Mouse (Mus musculus) MEL (cell line): Measurements from ENCODE around the gene Ctnnbip1. TPM values are rescaled to one million over a fixed set of nuclear protein-coding genes. Genes with fewer than 3 reads are reported as not detected.

ENCODE experiments used
- DNase-seq: peaks from one replicate; pipeline ENCODE4 v3.0.0; 2011; ENCODE audit warnings: low read depth, low spot score
- H3K27ac ChIP-seq: 2 replicates; pipeline ENCODE4 v1.5.1; 2012; ENCODE audit warnings: low read depth, mild to moderate bottlenecking, control low read depth, low read length, moderate library complexity; ENCODE audit not compliant: control insufficient read depth
- H3K27me3 ChIP-seq, 2 experiments: fragments of 150-350 bp in 1 of 2; sonication (generic) in 1 of 2; 2 replicates each; pipeline ENCODE4 v1.6.1; 2012; ENCODE audit warnings: low read length in 2 of 2, mild to moderate bottlenecking in 2 of 2, improper control_type of control experiment in 1 of 2, moderate library complexity in 1 of 2; ENCODE audit not compliant: insufficient read depth in 2 of 2, control insufficient read depth in 1 of 2
- H3K36me3 ChIP-seq, 2 experiments: 2 replicates each; pipeline ENCODE4 v1.6.1; 2012 to 2014; ENCODE audit warnings: low read length in 2 of 2, improper control_type of control experiment in 1 of 2, inconsistent platforms in 1 of 2, mild to moderate bottlenecking in 1 of 2; ENCODE audit not compliant: insufficient read depth in 2 of 2, control insufficient read depth in 1 of 2
- H3K4me1 ChIP-seq, 2 experiments: fragments of 150-350 bp in 1 of 2; sonication (generic) in 1 of 2; 2 replicates each; pipeline ENCODE4 v1.6.1; 2012; ENCODE audit warnings: low read length in 2 of 2, improper control_type of control experiment in 1 of 2, mild to moderate bottlenecking in 1 of 2; ENCODE audit not compliant: insufficient read depth in 2 of 2, control insufficient read depth in 1 of 2
- H3K4me3 ChIP-seq, 2 experiments: fragments of 150-350 bp in 1 of 2; sonication (generic) in 1 of 2; 2 replicates each; pipeline ENCODE4 v1.5.1; 2012; ENCODE audit warnings: low read depth in 2 of 2, low read length in 2 of 2, mild to moderate bottlenecking in 2 of 2, moderate library complexity in 2 of 2, control low read depth in 1 of 2, improper control_type of control experiment in 1 of 2; ENCODE audit not compliant: control insufficient read depth in 1 of 2, insufficient read depth in 1 of 2
- H3K79me2 ChIP-seq: 2 replicates; pipeline ENCODE4 v1.6.1; 2012; ENCODE audit warnings: mild to moderate bottlenecking, low read length, moderate library complexity; ENCODE audit not compliant: control insufficient read depth, poor library complexity, insufficient read depth
- H3K9ac ChIP-seq: 2 replicates; pipeline ENCODE4 v1.6.1; 2012; ENCODE audit warnings: low read depth, mild to moderate bottlenecking, control low read depth, low read length, moderate library complexity; ENCODE audit not compliant: control insufficient read depth, poor library complexity, severe bottlenecking
- H3K9me3 ChIP-seq: fragments of 150-350 bp; sonication (generic); replicated peaks from 2 replicates; pipeline ENCODE4 v1.6.1; 2012; ENCODE audit warnings: mild to moderate bottlenecking, low read length, improper control_type of control experiment, moderate library complexity; ENCODE audit not compliant: insufficient read depth
- CTCF ChIP-seq, 3 experiments: IDR thresholded peaks in 2 of 3; conservative IDR thresholded peaks in 1 of 3; 2 replicates each; pipeline ENCODE4 v1.5.1; 2011 to 2012; ENCODE audit warnings: low read length in 3 of 3, low read depth in 2 of 3, mild to moderate bottlenecking in 2 of 3, improper control_type of control experiment in 1 of 3, inconsistent platforms in 1 of 3, mixed read lengths in 1 of 3, moderate library complexity in 1 of 3; ENCODE audit not compliant: control insufficient read depth in 1 of 3, insufficient read depth in 1 of 3, poor library complexity in 1 of 3, severe bottlenecking in 1 of 3
- E2F4 ChIP-seq: IDR thresholded peaks from 2 replicates; pipeline ENCODE4 v1.6.1; 2011; ENCODE audit warnings: low read depth, low read length, improper control_type of control experiment, borderline replicate concordance
- ELF1 ChIP-seq: IDR thresholded peaks from 2 replicates; pipeline ENCODE4 v1.6.1; 2014; ENCODE audit warnings: low read depth, mild to moderate bottlenecking, inconsistent platforms, low read length, improper control_type of control experiment, moderate library complexity
- GATA1 ChIP-seq: IDR thresholded peaks from 2 replicates; pipeline ENCODE4 v1.6.1; 2011; ENCODE audit warnings: low read depth, low read length, improper control_type of control experiment
- HCFC1 ChIP-seq: IDR thresholded peaks from 2 replicates; pipeline ENCODE4 v1.6.1; 2012; ENCODE audit warnings: low read depth, mild to moderate bottlenecking, inconsistent platforms, low read length, improper control_type of control experiment, moderate library complexity
- KAT2A ChIP-seq: conservative IDR thresholded peaks from 2 replicates; pipeline ENCODE4 v1.6.1; 2012; ENCODE audit warnings: low read depth, low read length, improper control_type of control experiment, inconsistent platforms
- MAFK ChIP-seq: IDR thresholded peaks from 2 replicates; pipeline ENCODE4 v1.6.1; 2011; ENCODE audit warnings: low read depth, mild to moderate bottlenecking, low read length, improper control_type of control experiment, borderline replicate concordance
- MAX ChIP-seq: IDR thresholded peaks from 2 replicates; pipeline ENCODE4 v1.6.1; 2011; ENCODE audit warnings: low read length, improper control_type of control experiment
- MYB ChIP-seq: IDR thresholded peaks from 2 replicates; pipeline ENCODE4 v1.6.1; 2011; ENCODE audit warnings: mild to moderate bottlenecking, low read depth, low read length, improper control_type of control experiment
- MYC ChIP-seq: IDR thresholded peaks from 2 replicates; pipeline ENCODE4 v1.6.1; 2011; ENCODE audit warnings: low read depth, mild to moderate bottlenecking, low read length, improper control_type of control experiment, moderate library complexity
- NRF1 ChIP-seq: IDR thresholded peaks from 2 replicates; pipeline ENCODE4 v1.6.1; 2014; ENCODE audit warnings: low read depth, mild to moderate bottlenecking, inconsistent platforms, low read length, improper control_type of control experiment, moderate library complexity; ENCODE audit not compliant: poor library complexity, insufficient read depth, severe bottlenecking
- POLR2A ChIP-seq, 2 experiments: IDR thresholded peaks; 2 replicates each; pipeline ENCODE4 v1.6.1; 2011 to 2012; ENCODE audit warnings: low read length in 2 of 2, mild to moderate bottlenecking in 2 of 2, control low read depth in 1 of 2, improper control_type of control experiment in 1 of 2, low read depth in 1 of 2, moderate library complexity in 1 of 2; ENCODE audit not compliant: control insufficient read depth in 1 of 2, insufficient read depth in 1 of 2, poor library complexity in 1 of 2
- POLR2AphosphoS2 ChIP-seq: IDR thresholded peaks from 2 replicates; pipeline ENCODE4 v1.6.1; 2011; ENCODE audit warnings: low read length, improper control_type of control experiment
- POLR2AphosphoS5 ChIP-seq: IDR thresholded peaks from 2 replicates; pipeline ENCODE4 v1.6.1; 2012; ENCODE audit warnings: low read depth, borderline replicate concordance, mild to moderate bottlenecking, inconsistent platforms, low read length, moderate library complexity, mixed read lengths
- RCOR1 ChIP-seq: IDR thresholded peaks from 2 replicates; pipeline ENCODE4 v1.6.1; 2012; ENCODE audit warnings: low read depth, mild to moderate bottlenecking, inconsistent platforms, low read length, improper control_type of control experiment
- SIN3A ChIP-seq: IDR thresholded peaks from 2 replicates; pipeline ENCODE4 v1.6.1; 2012; ENCODE audit warnings: low read length, improper control_type of control experiment, inconsistent platforms
- SMC3 ChIP-seq: IDR thresholded peaks from 2 replicates; pipeline ENCODE4 v1.6.1; 2011; ENCODE audit warnings: low read depth, low read length, improper control_type of control experiment
- TAL1 ChIP-seq: IDR thresholded peaks from 2 replicates; pipeline ENCODE4 v1.6.1; 2012; ENCODE audit warnings: mild to moderate bottlenecking, inconsistent platforms, low read length, moderate library complexity, mixed read lengths
- UBTF ChIP-seq: IDR thresholded peaks from 2 replicates; pipeline ENCODE4 v1.6.1; 2012; ENCODE audit warnings: low read depth, mild to moderate bottlenecking, inconsistent platforms, low read length, improper control_type of control experiment, moderate library complexity, borderline replicate concordance; ENCODE audit not compliant: insufficient read depth
- USF1 ChIP-seq: IDR thresholded peaks from 2 replicates; pipeline ENCODE4 v1.6.1; 2014; ENCODE audit warnings: low read depth, mild to moderate bottlenecking, inconsistent platforms, low read length, improper control_type of control experiment, moderate library complexity
- ZC3H11A ChIP-seq: IDR thresholded peaks from 2 replicates; pipeline ENCODE4 v1.6.1; 2012; ENCODE audit warnings: low read depth, mild to moderate bottlenecking, inconsistent platforms, low read length, improper control_type of control experiment
- ZMIZ1 ChIP-seq: IDR thresholded peaks from 2 replicates; pipeline ENCODE4 v1.6.1; 2012; ENCODE audit warnings: low read depth, mild to moderate bottlenecking, inconsistent platforms, low read length, improper control_type of control experiment, moderate library complexity
- ZNF384 ChIP-seq: IDR thresholded peaks from 2 replicates; pipeline ENCODE4 v1.6.1; 2012; ENCODE audit warnings: low read depth, mild to moderate bottlenecking, inconsistent platforms, low read length, improper control_type of control experiment
- polyA plus RNA-seq, 2 experiments: library from polyadenylated mRNA; stranded (reverse) in 1 of 2; unstranded in 1 of 2; fragments of >175 nt in 1 of 2; fragments of >200 nt in 1 of 2; gene quantifications; 2 replicates each; pipeline versions ENCODE4 v1.2.1 to v1.2.4; 2012; ENCODE audit warnings: low replicate concordance in 2 of 2, low read depth in 1 of 2; ENCODE audit not compliant: insufficient read length in 2 of 2, insufficient read depth in 1 of 2, missing spikeins in 1 of 2
- total RNA-seq: library from RNA; depleted of rRNA; stranded (reverse); fragments of 300-350 nt; gene quantifications from 2 replicates; pipeline ENCODE4 v1.2.3, GENCODE M21; 2012

Ctnnbip1 gene
- total and polyA plus RNA-seq, 3 experiments = 12.7 to 20.2 TPM; not detected in 1

GRCm38 (mm10) chr4:149526330-149526729 is 8.3 kb downstream of the Ctnnbip1 start:
- H3K79me2 ChIP-seq = no peaks in the 10 kb centered on the region
- no peaks in the 10 kb centered on the region for H3K36me3 ChIP-seq
- no peak overlapping the region for H3K27ac ChIP-seq
- no peak overlapping the region for H3K4me3 ChIP-seq
- H3K9me3 ChIP-seq = no peaks in the 10 kb centered on the region
- no peaks in the 10 kb centered on the region for H3K27me3 ChIP-seq
- H3K9ac ChIP-seq = no peak overlapping the region
- TF ChIP-seq KAT2A (no peak), TAL1 (no peak), MYC (no peak), RCOR1 (no peak), UBTF (no peak), ZMIZ1 (no peak), ZNF384 (no peak), MYB (no peak), USF1 (no peak), GATA1 (no peak), ZC3H11A (no peak), MAFK (no peak), ELF1 (no peak), POLR2AphosphoS5 (no peak), E2F4 (no peak), POLR2AphosphoS2 (no peak), CTCF (IDR thresholded peaks at IDR 0.05 in 2 of 3, conservative IDR thresholded peaks at IDR 0.05 in 1 of 3; ENCODE audit: control insufficient read depth in 1 of 3, insufficient read depth in 1 of 3, low read depth in 2 of 3, low read length in 3 of 3, poor library complexity in 1 of 3, severe bottlenecking in 1 of 3) (no peak)
- H3K4me1 ChIP-seq = no peaks in the 10 kb centered on the region
- no peak for DNase-seq

- no peak overlapping the region for H3K4me3 ChIP-seq
- TF ChIP-seq NRF1 (no peak), CTCF (IDR thresholded peaks at IDR 0.05 in 2 of 3, conservative IDR thresholded peaks at IDR 0.05 in 1 of 3; ENCODE audit: control insufficient read depth in 1 of 3, insufficient read depth in 1 of 3, low read depth in 2 of 3, low read length in 3 of 3, poor library complexity in 1 of 3, severe bottlenecking in 1 of 3) (no peak), E2F4 (no peak), KAT2A (no peak), HCFC1 (no peak), MAFK (no peak), SIN3A (no peak), UBTF (no peak), MAX (no peak), SMC3 (no peak), ZMIZ1 (no peak), RCOR1 (no peak), POLR2A (IDR thresholded peaks at IDR 0.05; ENCODE audit: control insufficient read depth in 1 of 2, insufficient read depth in 1 of 2, low read depth in 1 of 2, low read length in 2 of 2, poor library complexity in 1 of 2) (no peak)
These were observed 9.8 kb downstream of the Ctnnbip1 start for GRCm38 (mm10) chr4:149527621-149528354.

More at GRCm38 (mm10) chr4:149527621-149528354, 9.8 kb downstream of the Ctnnbip1 start:
- H3K9me3 ChIP-seq = no peaks in the 10 kb centered on the region
- no peaks in the 10 kb centered on the region for H3K36me3 ChIP-seq
- H3K9ac ChIP-seq = no peak overlapping the region
- no peaks in the 10 kb centered on the region for H3K79me2 ChIP-seq
- no peaks in the 10 kb centered on the region for H3K27me3 ChIP-seq
- no peak overlapping the region for H3K27ac ChIP-seq
- H3K4me1 ChIP-seq = no peaks in the 10 kb centered on the region
- DNase-seq = no peak
